Mouse (Mus musculus): ENCODE measurements around the gene Slc24a4. TPM values are rescaled to one million over a fixed set of nuclear protein-coding genes. Genes with fewer than 3 reads are reported as not detected.
A peak's percentile ranks its signal among the peaks of the same experiment; 100 is the strongest.

The Slc24a4 gene
- polyA plus RNA-seq, 1 experiment from 2014 or later, result 0.16 TPM

- Histone ChIP-seq H3K27me3 (ENCODE audit: control insufficient read depth, insufficient read depth, low read length) (no peaks in the 10 kb centered on the region), H3K4me3 (ENCODE audit: low read depth, low read length) (no peak overlapping the region), H3K27ac (ENCODE audit: low read depth, low read length) (no peak overlapping the region), H3K36me3 (ENCODE audit: control insufficient read depth, insufficient read depth, low read length) (no peaks in the 10 kb centered on the region), H3K9me3 (ENCODE audit: control insufficient read depth, low read length) (no peaks in the 10 kb centered on the region), H3K4me1 (replicated peaks; ENCODE audit: control insufficient read depth, insufficient read depth, low read length) (no peaks in the 10 kb centered on the region), H3K9ac (ENCODE audit: low read length) (no peak overlapping the region), H3K4me2 (ENCODE audit: low read depth, low read length, severe bottlenecking) (no peak overlapping the region)
- ATAC-seq (replicated peaks; ENCODE audit: low FRiP score) (no peak), DNase-seq (ENCODE audit: low spot score) (no peak)
- WGBS, result 91% methylated on average over 18 of the region's 18 CpGs
Observed at GRCm38 (mm10) chr12:102180371-102181074, 52.0 kb downstream of the Slc24a4 start.

GRCm38 (mm10) chr12:102181799-102182357, 53.3 kb downstream of the Slc24a4 start:
- Histone ChIP-seq H3K27ac (ENCODE audit: low read depth, low read length) (no peak overlapping the region), H3K9ac (ENCODE audit: low read length) (no peak overlapping the region), H3K36me3 (ENCODE audit: control insufficient read depth, insufficient read depth, low read length) (no peaks in the 10 kb centered on the region), H3K4me3 (ENCODE audit: low read depth, low read length) (no peak overlapping the region), H3K27me3 (ENCODE audit: control insufficient read depth, insufficient read depth, low read length) (no peaks in the 10 kb centered on the region), H3K4me2 (ENCODE audit: low read depth, low read length, severe bottlenecking) (no peak overlapping the region), H3K9me3 (ENCODE audit: control insufficient read depth, low read length) (no peaks in the 10 kb centered on the region), H3K4me1 (replicated peaks; ENCODE audit: control insufficient read depth, insufficient read depth, low read length) (no peaks in the 10 kb centered on the region)
- WGBS, result 44% methylated on average over 5 of the region's 5 CpGs
- DNase-seq (ENCODE audit: low spot score) (peak; percentile 88), ATAC-seq (replicated peaks; ENCODE audit: low FRiP score) (peak; percentile 36; the same call in 1 of the 2 replicates)

DNA sequence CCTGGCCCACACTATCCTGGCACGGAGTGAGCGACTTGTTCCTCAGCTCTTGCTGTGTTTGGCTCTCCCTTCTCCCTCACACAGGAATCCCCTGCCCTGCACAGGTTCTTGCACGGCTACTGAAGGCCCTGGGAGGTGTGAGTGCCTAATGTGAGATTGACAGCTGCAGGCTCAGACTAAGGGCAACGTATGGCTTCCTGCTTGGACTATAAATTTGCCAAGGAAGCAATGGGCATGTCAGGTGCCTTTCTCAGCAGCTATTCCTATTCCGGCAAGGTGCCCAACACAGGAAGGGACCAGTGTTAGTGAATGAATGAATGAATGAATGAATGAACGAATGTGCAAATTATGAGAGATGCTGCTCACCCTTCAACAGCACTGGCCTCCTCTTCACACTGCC, 54.1 kb downstream of the Slc24a4 start:
- Histone ChIP-seq H3K4me1 (replicated peaks; ENCODE audit: control insufficient read depth, insufficient read depth, low read length) (no peaks in the 10 kb centered on the region), H3K9me3 (ENCODE audit: control insufficient read depth, low read length) (no peaks in the 10 kb centered on the region)
- no peak for DNase-seq (ENCODE audit: low spot score)

GRCm38 (mm10) chr12:102183201-102183600, 54.7 kb downstream of the Slc24a4 start:
- ATAC-seq (replicated peaks; ENCODE audit: low FRiP score), result no peak
- WGBS, result 76% methylated on average over 9 of the region's 9 CpGs
- DNase-seq (ENCODE audit: low spot score), result no peak

More for the DNA sequence above, 54.1 kb downstream of the Slc24a4 start:
- H3K4me3 ChIP-seq (ENCODE audit: low read depth, low read length), result no peak overlapping the region
- H3K27me3 ChIP-seq (ENCODE audit: control insufficient read depth, insufficient read depth, low read length), result no peaks in the 10 kb centered on the region
- H3K9ac ChIP-seq (ENCODE audit: low read length), result no peak overlapping the region
- ATAC-seq (replicated peaks; ENCODE audit: low FRiP score), result no peak
- H3K4me2 ChIP-seq (ENCODE audit: low read depth, low read length, severe bottlenecking), result no peak overlapping the region
- 78% methylated on average over 6 of the region's 6 CpGs for WGBS
- H3K27ac ChIP-seq (ENCODE audit: low read depth, low read length), result no peak overlapping the region
- H3K36me3 ChIP-seq (ENCODE audit: control insufficient read depth, insufficient read depth, low read length), result no peaks in the 10 kb centered on the region

DNA sequence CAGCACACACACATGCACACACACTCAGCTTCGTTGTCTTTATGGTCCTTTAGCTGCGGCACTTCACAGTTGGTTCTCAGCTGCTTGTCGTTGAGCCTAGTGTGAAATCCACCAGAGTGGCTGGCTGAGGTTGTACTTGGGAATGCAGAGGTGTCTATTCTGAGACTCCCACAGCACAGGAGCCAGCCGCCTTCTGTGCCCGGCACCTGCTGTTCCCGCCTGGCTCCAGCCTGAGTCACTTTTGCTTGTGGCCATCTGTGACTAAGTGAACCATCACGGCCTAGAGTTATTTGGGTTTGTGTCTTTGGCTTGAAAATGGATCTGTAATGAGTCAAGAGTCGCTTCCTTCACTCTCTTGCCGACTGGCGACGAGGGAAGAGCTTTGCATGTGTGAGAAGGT, 62.3 kb downstream of the Slc24a4 start:
- Histone ChIP-seq H3K4me3 (ENCODE audit: low read depth, low read length) (no peak overlapping the region), H3K9ac (ENCODE audit: low read length) (no peak overlapping the region), H3K9me3 (ENCODE audit: control insufficient read depth, low read length) (peaks cover 4% of the 10 kb centered on the region; the same call in 1 of the 2 replicates), H3K27ac (ENCODE audit: low read depth, low read length) (no peak overlapping the region), H3K27me3 (ENCODE audit: control insufficient read depth, insufficient read depth, low read length) (no peaks in the 10 kb centered on the region), H3K4me1 (replicated peaks; ENCODE audit: control insufficient read depth, insufficient read depth, low read length) (no peaks in the 10 kb centered on the region), H3K36me3 (ENCODE audit: control insufficient read depth, insufficient read depth, low read length) (no peaks in the 10 kb centered on the region), H3K4me2 (ENCODE audit: low read depth, low read length, severe bottlenecking) (no peak overlapping the region)
- 84% methylated on average over 11 of the region's 11 CpGs for WGBS
- DNase-seq (ENCODE audit: low spot score) (no peak), ATAC-seq (replicated peaks; ENCODE audit: low FRiP score) (no peak)

More at GRCm38 (mm10) chr12:102183201-102183600, 54.7 kb downstream of the Slc24a4 start:
- H3K9me3 ChIP-seq (ENCODE audit: control insufficient read depth, low read length), result peaks cover 2% of the 10 kb centered on the region; the same call in 1 of the 2 replicates
- no peak overlapping the region for H3K4me2 ChIP-seq (ENCODE audit: low read depth, low read length, severe bottlenecking)
- no peak overlapping the region for H3K9ac ChIP-seq (ENCODE audit: low read length)
- no peak overlapping the region for H3K4me3 ChIP-seq (ENCODE audit: low read depth, low read length)
- H3K27ac ChIP-seq (ENCODE audit: low read depth, low read length), result no peak overlapping the region
- no peaks in the 10 kb centered on the region for H3K27me3 ChIP-seq (ENCODE audit: control insufficient read depth, insufficient read depth, low read length)
- H3K36me3 ChIP-seq (ENCODE audit: control insufficient read depth, insufficient read depth, low read length), result no peaks in the 10 kb centered on the region
- no peaks in the 10 kb centered on the region for H3K4me1 ChIP-seq (replicated peaks; ENCODE audit: control insufficient read depth, insufficient read depth, low read length)

- ATAC-seq (replicated peaks; ENCODE audit: low FRiP score), result no peak
Observed at GRCm38 (mm10) chr12:102201516-102201915, 73.0 kb downstream of the Slc24a4 start.

DNA sequence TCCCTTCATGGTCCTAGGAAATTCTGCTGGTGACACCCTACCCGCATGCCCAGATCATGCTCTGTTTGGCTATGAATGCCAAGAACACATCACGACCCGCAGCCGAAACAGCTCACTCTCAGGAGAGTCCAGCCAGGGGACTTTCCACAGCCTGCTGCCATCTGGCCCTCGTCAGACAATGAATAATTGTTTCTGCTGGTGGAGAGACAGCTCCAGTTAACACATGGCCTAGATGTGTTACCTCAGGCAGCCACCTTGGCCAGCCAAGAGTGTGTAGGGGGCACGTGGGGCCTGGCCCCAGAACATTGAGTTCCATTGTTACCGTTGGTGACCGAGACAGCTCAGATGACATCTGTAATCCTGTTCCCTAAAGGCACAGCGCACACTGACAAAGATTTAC, 74.4 kb downstream of the Slc24a4 start:
- Histone ChIP-seq H3K36me3 (ENCODE audit: control insufficient read depth, insufficient read depth, low read length) (no peaks in the 10 kb centered on the region), H3K9ac (ENCODE audit: low read length) (no peak overlapping the region), H3K27ac (ENCODE audit: low read depth, low read length) (no peak overlapping the region), H3K27me3 (ENCODE audit: control insufficient read depth, insufficient read depth, low read length) (no peaks in the 10 kb centered on the region), H3K9me3 (ENCODE audit: control insufficient read depth, low read length) (no peaks in the 10 kb centered on the region), H3K4me2 (ENCODE audit: low read depth, low read length, severe bottlenecking) (no peak overlapping the region), H3K4me1 (replicated peaks; ENCODE audit: control insufficient read depth, insufficient read depth, low read length) (0 out of 2 replicates have a peak, but pooled peaks cover 3% of the 10 kb centered on the region), H3K4me3 (ENCODE audit: low read depth, low read length) (no peak overlapping the region)
- no peak for DNase-seq (ENCODE audit: low spot score)
- no peak for ATAC-seq (replicated peaks; ENCODE audit: low FRiP score)
- WGBS, result 61% methylated on average over 9 of the region's 9 CpGs

More at GRCm38 (mm10) chr12:102201516-102201915, 73.0 kb downstream of the Slc24a4 start:
- Histone ChIP-seq H3K27me3 (ENCODE audit: control insufficient read depth, insufficient read depth, low read length) (no peaks in the 10 kb centered on the region), H3K9me3 (ENCODE audit: control insufficient read depth, low read length) (no peaks in the 10 kb centered on the region), H3K27ac (ENCODE audit: low read depth, low read length) (no peak overlapping the region; the same call in 1 of the 2 replicates), H3K4me3 (ENCODE audit: low read depth, low read length) (no peak overlapping the region), H3K36me3 (ENCODE audit: control insufficient read depth, insufficient read depth, low read length) (no peaks in the 10 kb centered on the region), H3K9ac (ENCODE audit: low read length) (no peak overlapping the region), H3K4me2 (ENCODE audit: low read depth, low read length, severe bottlenecking) (no peak overlapping the region), H3K4me1 (replicated peaks; ENCODE audit: control insufficient read depth, insufficient read depth, low read length) (0 out of 2 replicates have a peak, but pooled peaks cover 3% of the 10 kb centered on the region)
- DNase-seq (ENCODE audit: low spot score), result no peak
- WGBS, result 59% methylated on average over 4 of the region's 4 CpGs

- WGBS, result 91% methylated on average over 1 of the region's 1 CpGs
- Histone ChIP-seq H3K27me3 (ENCODE audit: control insufficient read depth, insufficient read depth, low read length) (no peaks in the 10 kb centered on the region), H3K36me3 (ENCODE audit: control insufficient read depth, insufficient read depth, low read length) (no peaks in the 10 kb centered on the region), H3K4me2 (ENCODE audit: low read depth, low read length, severe bottlenecking) (no peak overlapping the region), H3K4me1 (replicated peaks; ENCODE audit: control insufficient read depth, insufficient read depth, low read length) (no peaks in the 10 kb centered on the region), H3K27ac (ENCODE audit: low read depth, low read length) (no peak overlapping the region), H3K9ac (ENCODE audit: low read length) (no peak overlapping the region), H3K4me3 (ENCODE audit: low read depth, low read length) (no peak overlapping the region), H3K9me3 (ENCODE audit: control insufficient read depth, low read length) (no peaks in the 10 kb centered on the region)
- no peak for DNase-seq (ENCODE audit: low spot score)
- no peak for ATAC-seq (replicated peaks; ENCODE audit: low FRiP score)
Observed at GRCm38 (mm10) chr12:102206471-102206870, 77.9 kb downstream of the Slc24a4 start.
